Mouse (Mus musculus): ENCODE data around the gene Gtf3c5.

DNA sequence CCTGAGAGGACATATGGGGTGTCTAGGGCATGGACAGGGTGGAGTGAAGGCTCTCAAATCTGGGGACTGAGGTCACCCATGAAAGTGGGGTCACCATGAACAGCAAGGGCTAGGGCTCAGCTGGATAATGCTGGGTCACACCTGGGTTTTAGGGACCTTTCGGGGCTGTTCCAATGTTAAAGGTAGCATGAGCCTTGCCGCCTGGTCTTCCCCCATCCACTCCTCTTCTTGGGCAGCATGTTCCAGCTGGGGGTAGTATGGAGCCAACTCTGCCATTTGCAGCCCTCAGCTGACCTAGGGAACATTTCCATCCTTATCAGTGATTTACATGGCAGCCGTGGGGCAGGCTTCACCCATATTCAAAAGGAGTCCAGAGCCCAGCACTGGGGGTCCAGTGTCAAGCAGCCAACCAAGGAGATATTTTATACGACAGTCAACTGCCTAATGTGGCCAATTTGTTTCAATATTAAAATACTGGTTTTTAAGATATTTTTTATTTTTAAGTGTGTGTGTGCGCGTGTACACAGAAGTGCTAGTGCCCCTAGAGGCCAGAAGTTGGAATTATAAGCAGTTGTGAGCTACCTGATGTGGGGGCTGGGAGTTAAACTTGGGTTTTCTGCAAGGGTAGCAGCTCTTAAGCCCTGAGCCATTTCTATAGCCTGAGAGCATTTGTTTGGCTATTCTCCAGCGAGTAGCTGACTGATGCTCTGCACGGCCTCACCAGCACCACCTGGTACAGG, 23.2 kb upstream of the Gtf3c5 start:
- TF ChIP-seq GATA1 (IDR thresholded peaks at IDR 0.05; ENCODE audit: low read length) (no peak), TAL1 (IDR thresholded peaks at IDR 0.05; ENCODE audit: low read length) (no peak)
